Mouse (Mus musculus) liver, adult (tissue): ENCODE measurements around the gene 4933427D14Rik.

ENCODE experiments used
- GATA4 ChIP-seq: IDR thresholded peaks from 2 replicates; pipeline ENCODE4 v1.6.1; 2014; ENCODE audit warnings: mild to moderate bottlenecking, low read length; ENCODE audit not compliant: insufficient replicate concordance

The 4933427D14Rik gene

GRCm38 (mm10) chr11:72169871-72170270, 37.4 kb downstream of the 4933427D14Rik start:
- TF ChIP-seq GATA4, result no peak

GRCm38 (mm10) chr11:72163198-72163597, 44.1 kb downstream of the 4933427D14Rik start:
- no peak for TF ChIP-seq GATA4

GRCm38 (mm10) chr11:72156624-72157023, 50.6 kb downstream of the 4933427D14Rik start:
- TF ChIP-seq GATA4, result no peak

- no peak for TF ChIP-seq GATA4
These were observed 51.3 kb downstream of the 4933427D14Rik start for GRCm38 (mm10) chr11:72155981-72156428.

GRCm38 (mm10) chr11:72155186-72155980, 51.9 kb downstream of the 4933427D14Rik start:
- TF ChIP-seq GATA4, result no peak

GRCm38 (mm10) chr11:72153122-72153862, 54.0 kb downstream of the 4933427D14Rik start:
- no peak for TF ChIP-seq GATA4

GRCm38 (mm10) chr11:72151120-72151519, 56.1 kb downstream of the 4933427D14Rik start:
- no peak for TF ChIP-seq GATA4

- no peak for TF ChIP-seq GATA4
These were observed 59.3 kb downstream of the 4933427D14Rik start for GRCm38 (mm10) chr11:72147910-72148309.

GRCm38 (mm10) chr11:72145877-72146248, 61.4 kb downstream of the 4933427D14Rik start:
- TF ChIP-seq GATA4, result no peak

GRCm38 (mm10) chr11:72145182-72145876, 61.9 kb downstream of the 4933427D14Rik start:
- no peak for TF ChIP-seq GATA4

- TF ChIP-seq GATA4, result no peak
These were observed 64.4 kb downstream of the 4933427D14Rik start for GRCm38 (mm10) chr11:72142889-72143288.

- no peak for TF ChIP-seq GATA4
These were observed 67.1 kb downstream of the 4933427D14Rik start for GRCm38 (mm10) chr11:72140198-72140597.

GRCm38 (mm10) chr11:72136231-72136982, 70.9 kb downstream of the 4933427D14Rik start:
- TF ChIP-seq GATA4, result no peak

- no peak for TF ChIP-seq GATA4
These were observed 71.7 kb downstream of the 4933427D14Rik start, which contains the start of gene Pitpnm3 for GRCm38 (mm10) chr11:72135383-72136158. Gene Pitpnm3 (minus strand): TSS chr11:72135778.
